Mouse (Mus musculus) G1E (cell line): ENCODE measurements around the gene Zscan29.

Source experiments
- CTCF ChIP-seq: IDR thresholded peaks from 2 replicates; pipeline ENCODE4 v1.5.1; 2012; ENCODE audit warnings: low read depth, low read length, inconsistent platforms, mixed read lengths
- GATA1 ChIP-seq: IDR thresholded peaks from 2 replicates; pipeline ENCODE4 v1.6.1; 2012; ENCODE audit warnings: borderline replicate concordance, low read length, inconsistent platforms, mixed read lengths
- GATA2 ChIP-seq: IDR thresholded peaks from 2 replicates; pipeline ENCODE4 v1.6.1; 2012; ENCODE audit warnings: low read depth, low read length, inconsistent platforms, borderline replicate concordance
- POLR2AphosphoS5 ChIP-seq: IDR thresholded peaks from 2 replicates; pipeline ENCODE4 v1.6.1; 2012; ENCODE audit warnings: low read depth, low read length, inconsistent platforms; ENCODE audit not compliant: insufficient replicate concordance
- TAL1 ChIP-seq: conservative IDR thresholded peaks from 2 replicates; pipeline ENCODE4 v1.6.1; 2012; ENCODE audit warnings: low read depth, low read length, inconsistent platforms, mixed read lengths

GRCm38 (mm10) chr2:121219994-121220393 is 49.1 kb upstream of the Zscan29 start:
- TF ChIP-seq CTCF (no peak), TAL1 (no peak), POLR2AphosphoS5 (no peak), GATA1 (no peak), GATA2 (no peak)
